Comparison of ENCODE assay signal across 8 mouse cellular contexts in genomic region chr8:94666456-94667308, GRCm38 (mm10). TPM values are rescaled to one million over a fixed set of nuclear protein-coding genes. Genes with fewer than 3 reads are reported as not detected.
DNase-seq lines count a peak whose midpoint lies in the region; ATAC-seq lines count a peak whose summit lies in the region.

TSS of gene Arl2bp (plus strand) at chr8:94666600.

- H3K4me3 ChIP-seq in hindbrain, embryonic 15.5 days = peak within 1 kb of the TSS; percentile 84

- no peaks in the 10 kb centered on the region for H3K9me3 ChIP-seq in hindbrain, embryonic 15.5 days

- no peaks in the 10 kb centered on the region for H3K27me3 ChIP-seq in hindbrain, embryonic 15.5 days

- peak within 1 kb of the TSS; percentile 95 for H3K27ac ChIP-seq in hindbrain, embryonic 15.5 days (replicated peaks)

- H3K9ac ChIP-seq in hindbrain, embryonic 15.5 days = peak within 1 kb of the TSS; percentile 93

- peaks cover 19% of the 10 kb centered on the region for H3K4me1 ChIP-seq in hindbrain, embryonic 15.5 days (replicated peaks)

- WGBS in hindbrain, embryonic 15.5 days = under 1% methylated on average over 74 of the region's 74 CpGs

- peak within 1 kb of the TSS; percentile 83 for H3K4me2 ChIP-seq in hindbrain, embryonic 15.5 days

- ATAC-seq in hindbrain, embryonic 15.5 days (ENCODE audit: low FRiP score, low read depth) = peak; percentile 98

- peaks cover 27% of the 10 kb centered on the region for H3K36me3 ChIP-seq in hindbrain, embryonic 15.5 days

- peak; percentile 95 for DNase-seq in R1 (ENCODE audit: low read depth, low spot score)
- DNase-seq in cerebellum, postnatal 25 days = peak; percentile 93 to 97
- peak; percentile 91 to 94 for DNase-seq in frontal cortex, postnatal 36 days (ENCODE audit: low spot score in 2 of 2)
- DNase-seq in left cerebral cortex, adult 11 months (ENCODE audit: low spot score) = peak; percentile 91
- DNase-seq in lung, postnatal 4 days = peak; percentile 96 to 98
- peak; percentile 83 for DNase-seq in retina, postnatal 7 days (ENCODE audit: low read depth, low spot score)
- peak; percentile 78 for DNase-seq in urinary bladder, adult 2 months (ENCODE audit: low spot score)

RNA-seq across cellular contexts. Expression of gene Arl2bp, which starts in this region (rescaled TPM):
- 183 and 186 TPM in 2 replicates for polyA plus RNA-seq in hindbrain, embryonic 15.5 days (2015; fragmentation: Nextera tagmentation; extraction: Ambion mirVana)
- polyA plus RNA-seq in urinary bladder, adult 2 months (2012; rRNA removed) = 113 and 116 TPM in 2 replicates

Comparison
In these comparisons a context has a peak if more than half of its experiments do, and no peak if none do; other contexts are left out.
1. Peak in every context shown above with its lines: DNase-seq, ATAC-seq, H3K4me3 ChIP-seq and H3K27ac ChIP-seq.